Mouse (Mus musculus): ENCODE measurements around the gene Rcn1.

Rcn1 gene

DNA sequence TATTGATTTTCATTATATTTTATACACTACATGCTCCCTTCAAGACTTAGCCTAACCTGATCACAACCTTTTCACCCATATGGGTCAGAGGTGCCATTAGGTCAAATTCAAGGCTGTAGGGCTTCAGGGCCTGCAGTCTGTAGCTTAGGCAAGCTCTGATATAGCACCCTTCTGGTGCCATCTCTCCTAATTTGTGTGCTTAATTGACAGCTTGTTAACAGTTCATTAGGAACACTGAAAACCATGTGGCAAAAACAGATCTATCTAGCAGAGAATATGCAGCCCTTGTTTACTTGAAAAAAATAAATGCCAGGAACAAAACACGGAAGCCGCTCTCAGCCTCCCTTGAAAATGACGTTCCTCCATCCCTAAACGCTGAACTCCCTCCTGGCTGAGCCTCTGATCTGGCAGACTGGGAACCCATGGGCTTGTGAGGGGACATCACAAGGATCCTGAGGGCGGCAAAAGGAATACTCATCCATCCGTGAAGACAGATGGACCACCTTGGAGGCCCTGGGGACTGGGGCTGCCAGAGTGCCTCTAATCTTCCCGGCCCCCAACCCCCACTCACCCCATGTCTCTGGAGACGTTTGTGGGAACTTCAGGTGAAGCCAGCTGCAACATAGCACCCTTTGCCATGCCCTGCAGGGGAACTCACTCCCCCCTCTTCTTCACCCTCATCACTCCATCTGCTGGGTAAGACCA is 61.8 kb downstream of the Rcn1 start:
- DNase-seq (ENCODE audit: low spot score in 2 of 2), result no peak

DNA sequence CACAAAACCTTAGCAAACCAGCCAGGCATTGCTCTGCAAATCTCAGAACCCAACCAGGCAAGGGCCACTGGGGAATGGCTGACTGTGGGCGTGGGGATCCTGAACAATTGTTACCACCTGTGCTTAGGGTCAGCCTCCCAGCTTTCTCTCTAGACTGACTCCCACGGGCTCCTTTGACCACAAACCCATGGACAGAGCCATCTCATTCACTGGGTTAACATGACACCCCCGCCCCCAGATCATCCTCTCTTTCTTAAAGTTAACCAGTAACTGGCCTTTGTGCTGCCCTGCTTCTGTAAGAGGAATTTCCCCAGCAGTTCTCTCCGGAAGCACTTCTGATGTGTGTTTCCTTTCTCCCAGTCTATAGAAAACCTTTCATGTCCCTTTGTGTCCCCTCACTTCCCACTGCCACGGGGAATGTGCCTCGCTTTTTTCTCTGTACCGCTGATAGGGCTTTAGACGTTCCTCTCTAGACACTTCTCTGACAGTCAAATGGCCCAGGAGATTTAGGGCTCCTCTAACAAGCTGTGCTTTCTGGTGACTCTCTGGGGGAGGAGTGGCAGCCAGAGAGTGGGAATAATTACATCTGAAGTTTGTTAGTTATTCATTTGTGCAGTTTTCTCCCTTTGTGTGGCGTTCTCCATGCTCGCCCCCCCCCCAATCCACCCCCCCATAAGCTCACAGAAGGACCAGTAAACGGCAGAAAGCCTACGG is 62.6 kb downstream of the Rcn1 start:
- no peak for DNase-seq (ENCODE audit: low spot score in 2 of 2)
